Mouse (Mus musculus) kidney, postnatal 25 days (tissue): ENCODE data around the gene Fyco1.

ENCODE experiments used
- DNase-seq, 2 experiments: peaks; one replicate each; pipeline ENCODE4 v3.0.0; 2021; ENCODE audit warnings: mixed read lengths in 2 of 2

The Fyco1 gene

GRCm38 (mm10) chr9:123851713-123852448 lies at the start of gene Fyco1:
Gene Fyco1, minus strand, starts transcription at chr9:123851899.
- peak; percentile 94 to 99 for DNase-seq

GRCm38 (mm10) chr9:123872049-123872448 lies 20.4 kb upstream of the Fyco1 start:
- DNase-seq: no peak

- no peak for DNase-seq
Measured at GRCm38 (mm10) chr9:123869167-123869784, 17.6 kb upstream of the Fyco1 start.

- no peak for DNase-seq
Measured at GRCm38 (mm10) chr9:123863641-123864040, 11.9 kb upstream of the Fyco1 start.

- no peak for DNase-seq
Measured at GRCm38 (mm10) chr9:123862895-123863616, 11.4 kb upstream of the Fyco1 start.

- DNase-seq: no peak
Measured at GRCm38 (mm10) chr9:123861929-123862328, 10.2 kb upstream of the Fyco1 start, which contains the start of gene Xcr1. Gene Xcr1, minus strand, starts transcription at chr9:123862029.

- no peak for DNase-seq
Measured at GRCm38 (mm10) chr9:123856836-123857235, 5.1 kb upstream of the Fyco1 start.

GRCm38 (mm10) chr9:123852449-123853390 lies 1.0 kb upstream of the Fyco1 start:
- no peak for DNase-seq

GRCm38 (mm10) chr9:123851062-123851712 lies 512 bp downstream of the Fyco1 start:
- DNase-seq: peak; percentile 73 to 78

GRCm38 (mm10) chr9:123850705-123851061 lies 1.0 kb downstream of the Fyco1 start:
- no peak for DNase-seq

- DNase-seq: no peak
Measured at GRCm38 (mm10) chr9:123849976-123850695, 1.6 kb downstream of the Fyco1 start.

GRCm38 (mm10) chr9:123846490-123846889 lies 5.2 kb downstream of the Fyco1 start:
- DNase-seq: no peak

- DNase-seq: no peak
Measured at GRCm38 (mm10) chr9:123845120-123845519, 6.6 kb downstream of the Fyco1 start.

- DNase-seq: no peak
Measured at GRCm38 (mm10) chr9:123844468-123844867, 7.2 kb downstream of the Fyco1 start.

GRCm38 (mm10) chr9:123840243-123840642 lies 11.5 kb downstream of the Fyco1 start:
- DNase-seq: no peak

GRCm38 (mm10) chr9:123835851-123836250 lies 15.8 kb downstream of the Fyco1 start:
- DNase-seq: no peak

- DNase-seq: no peak
Measured at GRCm38 (mm10) chr9:123828916-123829315, 22.8 kb downstream of the Fyco1 start.

GRCm38 (mm10) chr9:123826631-123827030 lies 25.1 kb downstream of the Fyco1 start:
- no peak for DNase-seq

GRCm38 (mm10) chr9:123818601-123819000 lies 33.1 kb downstream of the Fyco1 start:
- no peak for DNase-seq

- DNase-seq: no peak
Measured at GRCm38 (mm10) chr9:123815996-123816395, 35.7 kb downstream of the Fyco1 start.

- DNase-seq: no peak
Measured at GRCm38 (mm10) chr9:123815444-123815843, 36.3 kb downstream of the Fyco1 start.
